Mouse (Mus musculus) T-helper 2 cell (primary cell): ENCODE results near the gene Hoxc13.

Experiments
- in situ Hi-C: fragments of 300-600 bp; cut with MboI, MseI; formaldehyde crosslinking; loops from one replicate; pipeline ENCODE4 v1.15.1; 2025; ENCODE audit warnings: high pct_unique_total_duplicates

The Hoxc13 gene

GRCm38 (mm10) chr15:102936279-102936972 is 15.5 kb downstream of the Hoxc13 start, which contains the start of gene Hoxc12:
Gene Hoxc12 (plus strand): TSS chr15:102936757.
- in situ Hi-C loops = no loop called here

- in situ Hi-C loops = no loop called here
Observed at GRCm38 (mm10) chr15:102937036-102937666, 16.2 kb downstream of the Hoxc13 start.

GRCm38 (mm10) chr15:102939256-102940155 is 18.6 kb downstream of the Hoxc13 start:
- in situ Hi-C loops = no loop called here

- in situ Hi-C loops = no loop called here
Observed at GRCm38 (mm10) chr15:102942739-102943467, 22.0 kb downstream of the Hoxc13 start.

DNA sequence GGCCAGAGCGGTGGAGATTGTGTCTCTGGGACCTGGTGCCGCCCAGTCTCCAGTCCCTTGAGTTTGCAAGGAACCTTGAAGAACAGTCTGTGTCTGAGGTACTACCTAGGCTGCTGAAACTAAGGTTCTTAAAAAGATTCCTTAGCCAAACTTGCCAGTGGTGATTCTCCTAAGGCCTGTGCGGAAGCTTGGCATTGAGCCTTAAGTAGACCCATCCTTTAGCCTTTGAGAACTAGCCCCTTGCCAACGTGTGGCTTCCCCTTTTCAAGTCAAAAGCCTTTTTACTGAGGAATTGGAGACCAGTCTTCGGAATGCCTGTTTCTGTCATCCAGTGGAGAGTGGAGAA is 22.5 kb downstream of the Hoxc13 start:
- in situ Hi-C loops = no loop called here

GRCm38 (mm10) chr15:102945185-102946077 is 24.5 kb downstream of the Hoxc13 start:
- in situ Hi-C loops = no loop called here

GRCm38 (mm10) chr15:102947276-102947675 is 26.4 kb downstream of the Hoxc13 start:
- in situ Hi-C loops = no loop called here

DNA sequence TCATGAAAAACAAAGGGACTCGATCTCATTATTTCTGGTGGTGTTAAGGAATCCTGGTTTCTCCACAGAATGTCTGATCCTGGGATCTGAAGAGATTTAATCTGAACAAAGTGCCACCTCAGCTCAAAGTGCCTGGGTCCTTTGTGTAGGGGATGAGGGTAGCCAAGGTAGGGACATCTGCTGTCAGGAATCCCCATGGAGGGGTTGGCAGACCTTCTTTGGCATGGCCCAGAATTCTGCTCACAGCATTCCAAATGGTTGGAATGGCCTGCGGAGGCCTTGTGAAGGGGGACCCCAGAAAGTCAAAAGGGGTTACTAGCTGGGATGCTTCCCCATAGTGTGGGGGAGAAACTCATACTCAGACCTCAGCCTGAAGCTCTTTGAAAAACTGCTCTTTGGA is 27.9 kb downstream of the Hoxc13 start:
- in situ Hi-C loops = no loop called here

GRCm38 (mm10) chr15:102949696-102950095 is 28.8 kb downstream of the Hoxc13 start:
- in situ Hi-C loops = loop anchor here (5.0 kb wide), 1 partner anchor 88 kb away; no protein-coding TSS in a partner anchor

GRCm38 (mm10) chr15:102950877-102951276 is 30.0 kb downstream of the Hoxc13 start:
- in situ Hi-C loops = loop anchor here (5.0 kb wide), 1 partner anchor 86 kb away; no protein-coding TSS in a partner anchor

GRCm38 (mm10) chr15:102953561-102953960 is 32.7 kb downstream of the Hoxc13 start:
- in situ Hi-C loops = loop anchor here (5.0 kb wide), 1 partner anchor 84 kb away; no protein-coding TSS in a partner anchor

DNA sequence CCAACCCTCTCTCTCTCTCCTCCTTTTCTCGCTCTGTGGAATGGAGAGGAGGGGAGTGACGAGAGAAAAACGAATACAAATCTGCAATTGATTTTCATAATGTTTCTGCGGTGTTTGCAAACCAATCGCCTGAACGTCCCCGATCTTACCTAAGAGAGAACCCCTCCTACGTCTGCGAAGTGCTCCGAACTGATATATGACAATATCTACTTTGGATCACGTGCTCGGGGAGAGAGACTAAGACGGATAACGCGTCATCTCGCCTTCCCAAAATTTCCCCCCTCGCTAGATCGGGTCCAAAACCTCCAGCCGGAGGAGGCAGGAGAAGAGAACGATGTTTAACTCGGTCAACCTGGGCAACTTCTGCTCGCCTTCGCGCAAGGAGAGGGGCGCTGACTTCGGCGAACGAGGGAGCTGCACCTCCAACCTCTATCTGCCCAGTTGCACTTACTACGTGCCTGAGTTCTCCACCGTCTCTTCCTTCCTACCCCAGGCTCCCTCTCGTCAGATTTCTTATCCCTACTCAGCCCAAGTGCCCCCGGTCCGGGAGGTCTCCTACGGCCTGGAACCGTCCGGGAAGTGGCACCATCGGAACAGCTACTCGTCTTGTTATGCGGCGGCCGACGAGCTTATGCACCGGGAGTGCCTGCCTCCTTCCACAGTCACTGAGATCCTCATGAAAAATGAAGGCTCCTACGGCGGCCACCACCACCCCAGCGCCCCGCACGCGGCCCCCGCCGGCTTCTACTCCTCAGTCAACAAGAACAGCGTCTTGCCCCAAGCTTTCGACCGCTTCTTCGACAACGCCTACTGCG is 33.5 kb downstream of the Hoxc13 start, which contains the start of gene Hoxc11:
TSS of gene Hoxc11 (plus strand) at position 236 of the 815 bp plus-strand sequence.
- in situ Hi-C loops = loop anchor here (5.0 kb wide), 1 partner anchor 83 kb away; no protein-coding TSS in a partner anchor

- in situ Hi-C loops = no loop called here
Observed at GRCm38 (mm10) chr15:102955007-102955382, 34.1 kb downstream of the Hoxc13 start.

- in situ Hi-C loops = no loop called here
Observed at GRCm38 (mm10) chr15:102955833-102956640, 35.1 kb downstream of the Hoxc13 start.

- in situ Hi-C loops = no loop called here
Observed at GRCm38 (mm10) chr15:102956906-102957305, 36.0 kb downstream of the Hoxc13 start.

GRCm38 (mm10) chr15:102959663-102960191 is 38.8 kb downstream of the Hoxc13 start:
- in situ Hi-C loops = no loop called here

GRCm38 (mm10) chr15:102961728-102962127 is 40.8 kb downstream of the Hoxc13 start:
- in situ Hi-C loops = no loop called here

DNA sequence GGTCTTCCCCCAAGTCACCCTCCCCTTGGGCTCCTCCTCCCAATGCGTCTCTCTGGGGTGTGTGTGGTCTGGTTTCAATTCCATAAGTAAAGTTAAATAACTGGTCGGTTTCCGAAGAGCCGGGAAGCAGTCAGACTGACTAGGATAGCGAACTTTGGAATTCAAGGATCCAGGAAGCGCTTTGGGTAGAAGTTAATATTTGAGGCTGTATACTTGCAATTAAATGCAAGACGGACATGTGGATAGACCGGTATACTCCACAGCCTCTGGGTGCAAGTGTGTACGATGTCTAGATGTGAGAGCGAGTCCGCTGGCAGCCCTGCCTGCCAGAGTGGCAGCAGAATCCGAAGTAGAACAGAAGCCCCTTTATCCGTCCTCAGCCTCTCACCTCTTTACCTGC is 41.6 kb downstream of the Hoxc13 start:
- in situ Hi-C loops = no loop called here
